Mouse (Mus musculus) ES-E14 (cell line): ENCODE results near the gene Psat1.

Experiments used
- CHD2 ChIP-seq: IDR thresholded peaks from 2 replicates; pipeline ENCODE4 v1.6.1; 2014; ENCODE audit warnings: mild to moderate bottlenecking, low read depth, low read length, inconsistent platforms
- HCFC1 ChIP-seq: IDR thresholded peaks from 2 replicates; pipeline ENCODE4 v1.6.1; 2012; ENCODE audit warnings: low read length, inconsistent platforms, borderline replicate concordance; ENCODE audit not compliant: insufficient read depth
- MAFK ChIP-seq: IDR thresholded peaks from 2 replicates; pipeline ENCODE4 v1.6.1; 2014; ENCODE audit warnings: mild to moderate bottlenecking, low read depth, low read length, inconsistent platforms; ENCODE audit not compliant: insufficient read depth
- ZC3H11A ChIP-seq: IDR thresholded peaks from 2 replicates; pipeline ENCODE4 v1.6.1; 2012; ENCODE audit warnings: low read depth, mild to moderate bottlenecking, inconsistent platforms, low read length, borderline replicate concordance
- ZNF384 ChIP-seq: IDR thresholded peaks from 2 replicates; pipeline ENCODE4 v1.6.1; 2012; ENCODE audit warnings: low read depth, low read length, inconsistent platforms

- TF ChIP-seq MAFK (no peak), ZNF384 (no peak), CHD2 (no peak), ZC3H11A (no peak), HCFC1 (no peak)
These were observed 43.3 kb downstream of the Psat1 start for GRCm38 (mm10) chr19:15903508-15904480.
